Mouse (Mus musculus) neural tube, embryonic 12.5 days (tissue): ENCODE data around the gene Mycbpap. TPM values are rescaled to one million over a fixed set of nuclear protein-coding genes. Genes with fewer than 3 reads are reported as not detected.

Source experiments
- ATAC-seq: fragments of 200-750 bp; cut with Nextera tagmentation; 2 replicates; pipeline ENCODE4 v1.8.0; 2017; ENCODE audit warnings: low read depth, mild to moderate bottlenecking, moderate TSS enrichment, moderate library complexity; ENCODE audit not compliant: low FRiP score
- H3K27ac ChIP-seq: fragments of 300-500 bp; sonication (generic); 2 replicates; pipeline ENCODE4 v1.5.1; 2016
- H3K27me3 ChIP-seq: fragments of 300-500 bp; sonication (generic); replicated peaks from 2 replicates; pipeline ENCODE4 v1.6.1; 2016; ENCODE audit warnings: mild to moderate bottlenecking
- H3K36me3 ChIP-seq: fragments of 300-500 bp; sonication (generic); 2 replicates; pipeline ENCODE4 v1.6.1; 2016; ENCODE audit warnings: mild to moderate bottlenecking
- H3K4me1 ChIP-seq: fragments of 300-500 bp; sonication (generic); 2 replicates; pipeline ENCODE4 v1.6.1; 2016
- H3K4me2 ChIP-seq: fragments of 300-500 bp; sonication (generic); replicated peaks from 2 replicates; pipeline ENCODE4 v1.6.1; 2016; ENCODE audit warnings: mild to moderate bottlenecking
- H3K4me3 ChIP-seq: fragments of 300-500 bp; sonication (generic); 2 replicates; pipeline ENCODE4 v1.5.1; 2016
- H3K9ac ChIP-seq: fragments of 300-500 bp; sonication (generic); 2 replicates; pipeline ENCODE4 v1.6.1; 2016; ENCODE audit warnings: mild to moderate bottlenecking
- H3K9me3 ChIP-seq: fragments of 300-500 bp; sonication (generic); 2 replicates; pipeline ENCODE4 v1.6.1; 2016; ENCODE audit warnings: mild to moderate bottlenecking
- WGBS: fragments of 180-500 bp; shearing (Covaris S2); methylation state at CpG from one replicate; pipeline ENCODE4 v1.1.7; 2016; 5-methylcytosine and 5-hydroxymethylcytosine counted together
- polyA plus RNA-seq: library from polyadenylated mRNA; unstranded; fragments of >200 nt; fragmentation: Nextera tagmentation; extraction: Ambion mirVana; gene quantifications from 2 replicates; pipeline ENCODE4 v1.2.1, GENCODE M21; 2016

Mycbpap gene
- polyA plus RNA-seq, 1 experiment from 2014 or later, result 1.8 TPM

DNA sequence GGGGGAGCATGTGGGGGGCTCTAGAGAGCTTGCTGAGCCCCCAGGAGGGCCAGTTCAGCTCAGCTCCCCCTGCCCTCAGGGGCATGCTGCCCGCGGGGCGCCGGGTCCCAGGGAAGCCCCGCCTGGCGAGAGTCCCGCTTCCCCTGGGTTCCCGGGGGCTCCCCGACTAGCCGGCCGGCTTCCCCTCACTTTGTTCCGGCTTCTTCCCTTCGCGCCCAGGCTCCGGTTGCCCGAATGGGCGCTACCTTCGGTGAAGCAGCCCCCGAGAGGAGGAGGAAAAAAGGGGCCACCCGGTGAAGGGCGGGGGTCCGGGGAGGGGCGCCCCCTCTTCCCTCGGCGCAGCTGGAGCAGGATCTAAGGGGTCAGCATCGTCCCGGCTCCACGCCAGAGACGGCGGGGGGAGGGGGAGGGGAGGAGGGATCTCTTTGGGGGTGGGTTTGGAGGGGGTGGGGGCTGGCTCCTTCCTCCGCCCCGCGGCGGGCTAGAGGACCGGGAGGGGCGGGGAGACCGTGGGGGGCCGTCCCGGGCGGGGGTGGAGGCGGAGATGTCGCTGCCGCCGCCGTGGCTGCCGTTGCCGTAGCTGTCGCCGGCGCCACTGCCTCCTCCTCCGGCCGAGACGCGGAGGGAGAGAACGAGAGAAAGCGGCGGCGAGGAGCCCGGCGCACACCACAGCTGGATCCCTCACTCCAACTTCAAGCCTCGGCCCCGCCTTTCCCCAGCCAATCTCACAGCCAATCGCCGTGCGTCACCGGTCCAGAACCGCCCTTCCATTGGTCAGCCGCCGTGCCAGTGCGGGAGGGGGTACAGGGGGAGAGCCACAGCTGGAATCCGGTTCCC, 47.6 kb downstream of the Mycbpap start, which contains the start of gene Cacna1g:
TSS of gene Cacna1g (minus strand) at position 492 of the 837 bp plus-strand sequence.
- peak within 1 kb of the TSS; percentile 88 for H3K9ac ChIP-seq
- peak within 1 kb of the TSS; percentile 79 for H3K4me3 ChIP-seq
- 0 out of 2 replicates have a peak within 1 kb of the TSS, but pooled peaks have one; percentile 59 for H3K27ac ChIP-seq
- H3K27me3 ChIP-seq, result peaks cover 66% of the 10 kb centered on the region
- peaks cover 67% of the 10 kb centered on the region for H3K4me1 ChIP-seq
- H3K9me3 ChIP-seq, result no peaks in the 10 kb centered on the region
- WGBS, result 0% methylated on average over 50 of the region's 71 CpGs
- H3K36me3 ChIP-seq, result no peaks in the 10 kb centered on the region
- ATAC-seq, result peak; percentile 88
- H3K4me2 ChIP-seq, result peak within 1 kb of the TSS; percentile 99

DNA sequence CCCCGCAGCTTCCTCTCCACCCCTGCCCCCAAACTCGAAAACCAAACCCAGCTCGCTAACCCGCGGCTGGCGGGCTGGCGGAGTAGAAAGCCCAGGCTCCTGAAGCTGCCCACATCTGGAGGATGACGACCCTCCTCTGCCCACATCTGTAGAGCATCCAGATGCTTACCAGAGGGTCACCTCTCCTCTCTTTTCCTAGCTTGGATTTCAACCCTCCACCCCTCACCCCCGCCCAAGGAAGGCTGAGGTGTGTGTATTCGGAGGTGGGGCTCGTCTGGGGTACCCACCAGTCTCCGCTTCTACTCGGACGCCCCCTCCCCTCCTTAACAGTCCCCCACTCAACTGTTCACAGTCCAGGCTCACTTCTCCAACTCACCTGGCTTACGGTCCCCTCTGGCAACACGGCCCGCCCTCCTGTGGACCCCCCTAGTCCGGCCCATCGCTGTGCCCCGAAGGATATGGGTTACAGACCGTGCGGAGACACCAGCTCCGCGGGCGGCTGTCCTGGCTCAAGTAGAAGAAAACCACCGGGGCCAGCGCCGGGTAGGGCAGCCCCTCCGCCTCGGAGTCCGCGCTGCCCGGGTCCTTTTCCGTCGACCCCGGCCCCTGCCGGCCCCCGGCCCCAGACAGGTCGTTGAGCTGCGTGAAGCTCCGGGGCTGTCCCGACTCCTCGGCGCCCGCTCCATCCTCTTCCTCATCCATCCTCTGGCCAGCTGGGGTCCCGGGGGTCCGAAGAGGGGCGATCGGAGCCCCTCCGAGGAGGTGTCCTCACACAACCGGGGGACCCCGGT, 48.4 kb downstream of the Mycbpap start:
- Histone ChIP-seq H3K36me3 (no peaks in the 10 kb centered on the region), H3K9ac (peak overlapping the region; percentile 88), H3K4me1 (peaks cover 75% of the 10 kb centered on the region), H3K9me3 (no peaks in the 10 kb centered on the region), H3K4me2 (peak overlapping the region; percentile 99), H3K4me3 (peak overlapping the region; percentile 79), H3K27me3 (peaks cover 63% of the 10 kb centered on the region), H3K27ac (0 out of 2 replicates have a peak overlapping the region, but pooled peaks have one; percentile 59)
- ATAC-seq, result peak; percentile 3; the same call in 1 of the 2 replicates
- under 1% methylated on average over 52 of the region's 52 CpGs for WGBS

DNA sequence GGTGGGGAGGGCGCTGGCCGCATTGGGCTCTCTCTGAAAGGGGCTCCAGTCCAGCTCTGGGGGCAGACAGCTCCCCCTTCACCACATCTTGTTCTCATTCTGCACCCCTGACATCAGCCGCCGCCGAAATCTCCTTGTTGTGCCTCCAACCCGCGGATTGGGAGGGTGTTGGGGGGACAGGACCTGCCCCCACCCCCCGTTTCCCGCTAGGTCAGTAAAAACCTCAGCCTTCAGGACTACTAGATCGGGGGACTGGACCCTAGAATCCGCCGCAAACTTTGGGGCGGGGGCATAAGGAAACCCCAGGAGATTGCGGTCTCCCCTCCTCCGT, 49.0 kb downstream of the Mycbpap start:
- no peak for ATAC-seq
- 2% methylated on average over 15 of the region's 15 CpGs for WGBS

DNA sequence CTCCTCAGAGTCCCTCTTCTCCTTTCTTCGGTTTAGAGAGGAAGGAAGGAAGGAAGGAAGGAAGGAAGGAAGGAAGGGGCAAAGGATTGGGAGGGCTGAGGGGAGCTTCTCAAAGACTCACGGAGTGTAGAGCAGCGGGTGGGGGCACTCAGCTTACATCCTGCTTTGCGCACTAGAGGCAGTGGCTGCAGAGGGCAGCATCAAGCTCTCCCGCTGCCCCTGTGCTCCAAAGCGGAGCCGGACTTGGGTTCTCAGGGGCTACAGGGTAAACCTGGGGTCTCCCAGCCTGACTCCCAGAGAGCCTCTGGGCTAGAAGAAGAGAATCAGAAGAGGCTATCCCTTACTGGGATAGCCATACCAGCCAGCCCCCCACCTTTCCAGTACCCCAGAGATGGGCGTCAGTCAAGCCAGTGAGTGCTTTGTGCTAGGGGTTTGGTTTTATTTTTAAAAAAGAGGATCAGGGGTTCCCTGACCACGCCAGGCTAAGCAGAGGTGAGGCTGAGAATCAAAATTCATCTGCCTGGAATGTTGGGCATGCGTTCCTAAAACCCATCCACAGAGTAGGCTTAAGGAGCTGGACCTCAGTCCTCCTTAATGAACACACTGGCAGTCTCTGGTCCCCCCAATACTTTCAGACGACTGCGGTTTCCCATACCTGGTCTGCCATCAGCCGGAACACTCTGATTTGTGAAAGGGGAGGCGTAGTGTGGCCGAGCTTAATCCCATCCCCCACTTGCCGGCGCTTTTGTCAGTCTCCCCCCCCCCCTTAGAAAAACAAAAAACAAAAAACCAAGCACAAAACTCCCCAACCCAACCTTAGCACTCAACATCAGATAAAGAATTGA, 49.6 kb downstream of the Mycbpap start:
- Histone ChIP-seq H3K36me3 (no peaks in the 10 kb centered on the region), H3K9me3 (no peaks in the 10 kb centered on the region), H3K4me3 (peak overlapping the region; percentile 79), H3K4me1 (peaks cover 85% of the 10 kb centered on the region), H3K27me3 (peaks cover 51% of the 10 kb centered on the region), H3K27ac (no peak overlapping the region), H3K4me2 (peak overlapping the region; percentile 99), H3K9ac (peak overlapping the region; percentile 88)
- ATAC-seq, result no peak
- WGBS, result 7% methylated on average over 17 of the region's 17 CpGs

More for the DNA sequence above, 49.0 kb downstream of the Mycbpap start:
- no peak overlapping the region for H3K27ac ChIP-seq
- H3K4me1 ChIP-seq, result peaks cover 81% of the 10 kb centered on the region
- peak overlapping the region; percentile 99 for H3K4me2 ChIP-seq
- H3K27me3 ChIP-seq, result peaks cover 57% of the 10 kb centered on the region
- H3K9ac ChIP-seq, result peak overlapping the region; percentile 88
- no peaks in the 10 kb centered on the region for H3K9me3 ChIP-seq
- no peaks in the 10 kb centered on the region for H3K36me3 ChIP-seq
- H3K4me3 ChIP-seq, result peak overlapping the region; percentile 79

DNA sequence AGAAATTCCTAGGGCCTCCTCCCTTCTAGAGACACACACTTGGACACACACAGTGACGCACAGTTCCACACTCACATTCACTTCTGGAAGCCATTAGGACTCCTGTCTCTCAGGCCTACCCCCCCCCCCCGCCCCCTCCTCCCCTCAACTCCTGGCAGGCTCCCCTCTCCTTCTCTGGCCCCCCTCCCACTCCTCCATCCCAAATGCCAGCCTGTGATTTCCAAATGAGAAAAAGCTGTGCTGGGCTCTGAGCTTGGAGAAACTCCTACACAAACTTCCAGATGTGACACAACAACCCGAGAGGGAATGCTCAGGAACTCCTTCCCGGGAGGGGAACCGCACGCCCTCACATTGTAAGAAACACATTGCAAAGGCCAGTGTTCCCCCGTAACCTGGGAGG, 51.2 kb downstream of the Mycbpap start:
- H3K36me3 ChIP-seq, result no peaks in the 10 kb centered on the region
- ATAC-seq, result no peak
- H3K9ac ChIP-seq, result no peak overlapping the region
- H3K4me3 ChIP-seq, result no peak overlapping the region
- peak overlapping the region; percentile 99 for H3K4me2 ChIP-seq
- H3K27ac ChIP-seq, result no peak overlapping the region
- peaks cover 36% of the 10 kb centered on the region for H3K27me3 ChIP-seq
- WGBS, result 44% methylated on average over 7 of the region's 7 CpGs
- peaks cover 84% of the 10 kb centered on the region for H3K4me1 ChIP-seq
- no peaks in the 10 kb centered on the region for H3K9me3 ChIP-seq

DNA sequence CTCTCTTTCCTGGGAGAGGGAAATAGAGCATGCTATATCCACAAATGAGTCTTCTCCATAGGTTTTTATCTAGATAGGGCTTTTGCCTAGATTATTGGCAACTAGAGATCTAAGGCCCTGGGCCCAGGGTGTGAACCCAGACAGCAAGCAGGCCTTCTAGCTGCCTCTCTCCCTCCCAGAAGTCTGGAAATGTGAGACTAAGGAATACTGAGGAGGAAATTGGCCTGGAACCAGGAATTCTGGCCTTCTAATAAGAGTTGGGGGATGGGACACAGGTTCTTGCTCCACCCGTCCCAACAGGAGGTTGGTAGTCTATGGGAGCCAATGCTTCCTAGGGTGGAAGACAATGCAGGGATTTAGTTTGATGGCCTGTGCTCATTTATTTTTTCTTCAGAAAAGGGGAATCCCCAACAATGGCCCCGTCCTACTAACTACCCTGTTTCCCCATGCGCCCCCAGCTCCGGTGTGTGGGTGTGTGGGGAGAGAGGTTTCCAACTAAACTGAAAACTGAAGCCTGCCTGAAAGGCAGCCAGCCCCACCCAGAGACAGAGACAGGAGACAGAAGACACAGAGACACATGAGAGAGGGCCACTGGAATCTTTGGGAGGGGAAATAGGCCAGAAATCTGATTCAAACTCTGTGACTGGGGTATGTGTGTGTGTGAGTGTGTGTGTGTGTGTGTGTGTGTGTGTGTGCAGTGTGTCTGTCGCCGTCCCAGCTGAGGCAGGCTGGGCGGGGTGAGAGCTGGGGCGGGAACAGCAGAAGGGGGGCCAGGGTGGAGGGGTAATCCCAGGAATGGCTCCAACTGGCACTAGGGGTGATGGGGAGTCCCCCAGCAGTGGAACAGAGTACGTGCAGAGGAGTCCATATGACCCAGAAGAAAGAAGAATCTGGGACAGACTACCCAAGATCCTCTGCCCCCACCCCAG, 52.1 kb downstream of the Mycbpap start:
- Histone ChIP-seq H3K4me1 (peaks cover 84% of the 10 kb centered on the region), H3K9ac (peak overlapping the region; percentile 30; the same call in 1 of the 2 replicates), H3K27me3 (peaks cover 27% of the 10 kb centered on the region; the same call in 1 of the 2 replicates), H3K27ac (peak overlapping the region; percentile 77), H3K9me3 (no peaks in the 10 kb centered on the region), H3K4me2 (peak overlapping the region; percentile 99), H3K36me3 (no peaks in the 10 kb centered on the region), H3K4me3 (no peak overlapping the region)
- ATAC-seq, result no peak
- WGBS, result 24% methylated on average over 8 of the region's 9 CpGs

DNA sequence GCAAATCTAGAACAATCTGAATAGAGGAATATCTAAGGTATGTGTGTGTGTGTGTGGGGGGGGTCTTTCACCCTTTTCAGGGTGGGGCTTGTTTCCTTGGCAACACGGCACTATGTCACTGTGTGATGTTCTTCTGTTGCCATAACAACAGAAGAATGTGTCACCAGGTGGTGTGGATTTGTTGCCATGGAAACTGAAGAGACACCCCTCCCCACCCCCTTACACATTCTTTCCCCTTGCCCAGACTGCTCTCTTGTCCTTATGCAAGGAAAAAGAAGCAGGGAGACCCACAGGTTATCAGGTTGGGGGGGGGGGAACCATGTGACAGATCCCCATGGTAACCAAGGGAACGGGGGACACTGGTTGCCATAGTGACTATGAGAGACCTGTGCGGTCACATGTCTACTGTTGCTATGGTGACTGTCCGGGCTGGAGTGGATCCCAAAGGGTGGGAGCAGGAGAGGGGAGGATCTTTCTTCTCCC, 52.9 kb downstream of the Mycbpap start:
- peak overlapping the region; percentile 77; the same call in 1 of the 2 replicates for H3K27ac ChIP-seq
- H3K27me3 ChIP-seq, result peaks cover 25% of the 10 kb centered on the region; the same call in 1 of the 2 replicates
- no peak overlapping the region for H3K9ac ChIP-seq
- ATAC-seq, result peak; percentile 88
- WGBS, result 9% methylated on average over 4 of the region's 4 CpGs
- H3K4me2 ChIP-seq, result peak overlapping the region; percentile 99
- no peak overlapping the region for H3K4me3 ChIP-seq
- H3K36me3 ChIP-seq, result no peaks in the 10 kb centered on the region
- peaks cover 84% of the 10 kb centered on the region for H3K4me1 ChIP-seq
- no peaks in the 10 kb centered on the region for H3K9me3 ChIP-seq

DNA sequence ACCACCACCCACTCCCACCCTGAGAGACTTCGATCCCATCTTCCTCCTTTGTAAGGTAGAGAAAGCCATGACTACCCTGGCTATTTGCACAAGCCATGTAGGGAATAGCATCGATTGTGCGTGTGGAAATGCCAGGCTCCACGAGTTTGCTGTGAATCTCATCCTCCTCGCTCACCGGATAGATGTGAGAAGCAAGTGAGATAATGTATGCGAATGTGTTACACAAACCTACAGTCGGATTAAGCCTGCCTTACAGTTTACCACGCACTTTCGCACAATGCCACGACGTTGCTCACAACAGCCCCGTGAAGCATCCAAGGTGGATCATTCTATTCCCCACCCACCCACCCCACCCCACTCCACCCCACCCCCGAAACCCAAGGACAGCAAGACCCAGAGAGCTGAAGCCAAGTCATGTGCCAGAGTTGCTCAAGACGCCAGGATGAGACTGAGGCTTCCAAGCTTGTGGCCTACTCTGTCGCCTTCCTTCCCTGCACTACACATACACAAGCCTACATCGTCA, 55.1 kb downstream of the Mycbpap start:
- no peak overlapping the region for H3K4me3 ChIP-seq
- H3K36me3 ChIP-seq, result peaks cover 6% of the 10 kb centered on the region; the same call in 1 of the 2 replicates
- ATAC-seq, result no peak
- peaks cover 62% of the 10 kb centered on the region for H3K4me1 ChIP-seq
- H3K27me3 ChIP-seq, result peaks cover 9% of the 10 kb centered on the region; the same call in 1 of the 2 replicates
- H3K27ac ChIP-seq, result no peak overlapping the region
- H3K4me2 ChIP-seq, result no peak overlapping the region
- no peaks in the 10 kb centered on the region for H3K9me3 ChIP-seq
- H3K9ac ChIP-seq, result no peak overlapping the region
- WGBS, result 90% methylated on average over 17 of the region's 17 CpGs

DNA sequence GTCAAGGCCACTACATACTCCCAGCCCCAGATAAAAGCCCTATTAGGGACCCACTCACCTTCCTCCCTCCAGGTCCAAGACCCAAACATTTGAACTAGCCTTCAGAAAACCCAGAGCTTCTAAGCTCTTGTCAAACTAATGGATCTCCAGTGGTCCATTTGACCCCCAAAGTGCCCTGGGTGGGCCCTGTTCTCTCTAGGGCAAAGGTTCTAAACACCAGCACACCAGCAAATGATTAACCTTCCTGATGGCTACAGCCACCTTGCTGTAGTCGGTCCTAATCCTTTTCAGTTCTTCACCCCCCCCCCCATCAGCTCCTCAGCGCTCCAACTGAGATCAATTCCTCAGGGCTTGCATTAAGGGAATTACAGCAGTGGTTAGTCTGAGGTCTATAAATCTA, 57.4 kb downstream of the Mycbpap start:
- H3K27ac ChIP-seq, result no peak overlapping the region
- no peak overlapping the region for H3K4me2 ChIP-seq
- H3K36me3 ChIP-seq, result peaks cover 13% of the 10 kb centered on the region; the same call in 1 of the 2 replicates
- WGBS, result 8% methylated on average over 2 of the region's 2 CpGs
- no peaks in the 10 kb centered on the region for H3K27me3 ChIP-seq
- no peak for ATAC-seq
- H3K4me1 ChIP-seq, result peaks cover 39% of the 10 kb centered on the region
- no peaks in the 10 kb centered on the region for H3K9me3 ChIP-seq
- no peak overlapping the region for H3K9ac ChIP-seq
- H3K4me3 ChIP-seq, result no peak overlapping the region

DNA sequence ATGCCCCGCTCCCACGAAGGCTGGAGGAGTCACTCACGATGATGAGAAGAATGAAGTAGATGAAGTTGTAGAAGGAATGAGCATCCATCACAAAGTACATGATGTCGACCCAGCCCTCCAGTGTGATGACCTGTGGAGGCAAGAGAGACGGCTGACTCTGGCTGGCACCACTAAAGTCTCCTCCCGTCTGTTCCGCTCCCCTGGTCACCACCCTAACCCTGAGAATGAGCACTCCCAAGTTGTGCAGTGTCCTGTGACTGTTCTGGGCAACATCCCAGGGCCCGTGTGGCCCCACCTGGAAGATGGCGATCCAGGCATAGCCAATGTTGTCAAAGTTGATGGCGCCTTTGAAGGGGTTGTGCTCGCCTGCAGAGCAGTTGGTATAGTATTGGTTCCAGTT, 59.7 kb downstream of the Mycbpap start:
- Histone ChIP-seq H3K4me3 (no peak overlapping the region), H3K36me3 (peaks cover 16% of the 10 kb centered on the region; the same call in 1 of the 2 replicates), H3K27ac (no peak overlapping the region), H3K4me2 (no peak overlapping the region), H3K9ac (no peak overlapping the region), H3K4me1 (peaks cover 18% of the 10 kb centered on the region), H3K9me3 (no peaks in the 10 kb centered on the region), H3K27me3 (no peaks in the 10 kb centered on the region)
- ATAC-seq, result no peak
- 92% methylated on average over 11 of the region's 11 CpGs for WGBS
